Mouse (Mus musculus) midbrain, postnatal 0 days (tissue): ENCODE results near the gene Hdac4. TPM values are rescaled to one million over a fixed set of nuclear protein-coding genes. Genes with fewer than 3 reads are reported as not detected.

ENCODE experiments used
- ATAC-seq: fragments of 200-750 bp; cut with Nextera tagmentation; 2 replicates; pipeline ENCODE4 v1.8.0; 2017; ENCODE audit warnings: moderate number of reproducible peaks, mild to moderate bottlenecking, moderate TSS enrichment, moderate library complexity; ENCODE audit not compliant: low FRiP score
- DNase-seq: peaks from one replicate; pipeline ENCODE4 v3.0.0-alpha.2; 2015; ENCODE audit warnings: low spot score
- H3K27ac ChIP-seq: fragments of 300-500 bp; sonication (generic); 2 replicates; pipeline ENCODE4 v1.5.1; 2014; ENCODE audit warnings: low read depth, mild to moderate bottlenecking, low read length, mixed read lengths
- H3K27me3 ChIP-seq: fragments of 300-500 bp; sonication (generic); 2 replicates; pipeline ENCODE4 v1.6.1; 2014; ENCODE audit warnings: low read length, control low read depth, mixed read lengths; ENCODE audit not compliant: insufficient read depth
- H3K36me3 ChIP-seq: fragments of 300-500 bp; sonication (generic); 2 replicates; pipeline ENCODE4 v1.6.1; 2014; ENCODE audit warnings: low read length, control low read depth, mixed read lengths; ENCODE audit not compliant: insufficient read depth
- H3K4me1 ChIP-seq: fragments of 300-500 bp; sonication (generic); 2 replicates; pipeline ENCODE4 v1.6.1; 2014; ENCODE audit warnings: mild to moderate bottlenecking, control low read depth, antibody characterized with exemption, low read length, mixed read lengths; ENCODE audit not compliant: insufficient read depth
- H3K4me2 ChIP-seq: fragments of 300-500 bp; sonication (generic); 2 replicates; pipeline ENCODE4 v1.6.1; 2014; ENCODE audit warnings: low read depth, mild to moderate bottlenecking, low read length, mixed read lengths; ENCODE audit not compliant: poor library complexity, severe bottlenecking
- H3K4me3 ChIP-seq: fragments of 300-500 bp; sonication (generic); 2 replicates; pipeline ENCODE4 v1.5.1; 2014; ENCODE audit warnings: low read depth, mild to moderate bottlenecking, low read length, moderate library complexity
- H3K9ac ChIP-seq: fragments of 300-500 bp; sonication (generic); replicated peaks from 2 replicates; pipeline ENCODE4 v1.6.1; 2014; ENCODE audit warnings: mild to moderate bottlenecking, low read length, moderate library complexity, mixed read lengths; ENCODE audit not compliant: poor library complexity, severe bottlenecking
- H3K9me3 ChIP-seq: fragments of 300-500 bp; sonication (generic); 2 replicates; pipeline ENCODE4 v1.6.1; 2016; ENCODE audit warnings: low read length, control low read depth
- CTCF ChIP-seq: IDR thresholded peaks from 2 replicates; pipeline ENCODE4 v1.5.1; 2016; ENCODE audit warnings: antibody characterized with exemption, mild to moderate bottlenecking
- WGBS: fragments of 180-500 bp; shearing (Covaris S2); extraction: QIAGEN DNeasy Blood & Tissue Kit; methylation state at CpG from one replicate; pipeline ENCODE4 v1.1.7; 2014; 5-methylcytosine and 5-hydroxymethylcytosine counted together
- polyA plus RNA-seq: library from polyadenylated mRNA; unstranded; fragments of >200 nt; fragmentation: Nextera tagmentation; extraction: Ambion mirVana; gene quantifications from 2 replicates; pipeline ENCODE4 v1.2.1, GENCODE M21; 2015
- total RNA-seq: library from RNA; depleted of rRNA; stranded (reverse); fragments of >200 nt; gene quantifications from 2 replicates; pipeline ENCODE4 v1.2.3, GENCODE M21; 2014

Hdac4 gene
- total and polyA plus RNA-seq, 2 experiments from 2014 or later, result 18.1 to 51.8 TPM

GRCm38 (mm10) chr1:91952912-91953311 is 242.6 kb downstream of the Hdac4 start:
- ATAC-seq (no peak), DNase-seq (no peak)
- Histone ChIP-seq H3K9ac (no peak overlapping the region), H3K27me3 (no peaks in the 10 kb centered on the region), H3K4me1 (no peaks in the 10 kb centered on the region), H3K9me3 (no peaks in the 10 kb centered on the region), H3K4me2 (no peak overlapping the region), H3K36me3 (peaks cover 60% of the 10 kb centered on the region), H3K27ac (no peak overlapping the region), H3K4me3 (no peak overlapping the region)
- 83% methylated on average over 6 of the region's 6 CpGs for WGBS
- no peak for TF ChIP-seq CTCF

- peaks cover 46% of the 10 kb centered on the region for H3K36me3 ChIP-seq
- WGBS, result 95% methylated on average over 7 of the region's 7 CpGs
These were observed 248.1 kb downstream of the Hdac4 start for GRCm38 (mm10) chr1:91947441-91947840.

GRCm38 (mm10) chr1:91942583-91942982 is 252.9 kb downstream of the Hdac4 start:
- DNase-seq (no peak), ATAC-seq (no peak)
- no peak overlapping the region for H3K4me3 ChIP-seq
- 85% methylated on average over 2 of the region's 2 CpGs for WGBS
- H3K27ac ChIP-seq, result no peak overlapping the region
- H3K36me3 ChIP-seq, result peaks cover 35% of the 10 kb centered on the region
- no peaks in the 10 kb centered on the region for H3K4me1 ChIP-seq
- H3K27me3 ChIP-seq, result no peaks in the 10 kb centered on the region
- no peak overlapping the region for H3K4me2 ChIP-seq
- H3K9ac ChIP-seq, result no peak overlapping the region
- no peaks in the 10 kb centered on the region for H3K9me3 ChIP-seq
- no peak for TF ChIP-seq CTCF

More at GRCm38 (mm10) chr1:91947441-91947840, 248.1 kb downstream of the Hdac4 start:
- no peak for TF ChIP-seq CTCF
- Histone ChIP-seq H3K9me3 (no peaks in the 10 kb centered on the region), H3K4me1 (no peaks in the 10 kb centered on the region), H3K27ac (no peak overlapping the region), H3K4me2 (no peak overlapping the region), H3K27me3 (no peaks in the 10 kb centered on the region), H3K9ac (no peak overlapping the region), H3K4me3 (no peak overlapping the region)
- DNase-seq, result no peak
- ATAC-seq, result no peak

- Histone ChIP-seq H3K27me3 (no peaks in the 10 kb centered on the region), H3K4me1 (no peaks in the 10 kb centered on the region), H3K4me3 (no peak overlapping the region), H3K9ac (no peak overlapping the region), H3K27ac (no peak overlapping the region), H3K4me2 (no peak overlapping the region), H3K36me3 (peaks cover 30% of the 10 kb centered on the region), H3K9me3 (no peaks in the 10 kb centered on the region)
- DNase-seq, result no peak
- no peak for ATAC-seq
- WGBS, result 74% methylated on average over 3 of the region's 3 CpGs
- TF ChIP-seq CTCF, result peak; percentile 39
These were observed 253.5 kb downstream of the Hdac4 start for GRCm38 (mm10) chr1:91942031-91942430.

GRCm38 (mm10) chr1:91941094-91941493 is 254.4 kb downstream of the Hdac4 start:
- Histone ChIP-seq H3K36me3 (peaks cover 20% of the 10 kb centered on the region), H3K4me3 (no peak overlapping the region), H3K9ac (no peak overlapping the region), H3K27me3 (no peaks in the 10 kb centered on the region), H3K27ac (no peak overlapping the region), H3K4me2 (no peak overlapping the region), H3K4me1 (no peaks in the 10 kb centered on the region), H3K9me3 (no peaks in the 10 kb centered on the region)
- no peak for ATAC-seq
- no peak for TF ChIP-seq CTCF
- DNase-seq, result no peak
- WGBS, result 100% methylated on average over 1 of the region's 1 CpGs

GRCm38 (mm10) chr1:91935171-91935570 is 260.3 kb downstream of the Hdac4 start:
- Histone ChIP-seq H3K27me3 (no peaks in the 10 kb centered on the region), H3K4me3 (no peak overlapping the region), H3K36me3 (peaks cover 32% of the 10 kb centered on the region), H3K4me1 (no peaks in the 10 kb centered on the region), H3K9ac (no peak overlapping the region), H3K27ac (no peak overlapping the region), H3K9me3 (no peaks in the 10 kb centered on the region), H3K4me2 (no peak overlapping the region)
- ATAC-seq (no peak), DNase-seq (no peak)
- WGBS, result 94% methylated on average over 3 of the region's 3 CpGs
- TF ChIP-seq CTCF, result no peak
